Mouse (Mus musculus) stomach, embryonic 14.5 days (tissue): ENCODE measurements around the gene Ubl3. TPM values are rescaled to one million over a fixed set of nuclear protein-coding genes. Genes with fewer than 3 reads are reported as not detected.

Experiments used
- ATAC-seq: fragments of 200-750 bp; cut with Nextera tagmentation; 2 replicates; pipeline ENCODE4 v1.8.0; 2017; ENCODE audit warnings: low read depth, moderate TSS enrichment; ENCODE audit not compliant: insufficient number of reproducible peaks, insufficient read depth, low FRiP score
- H3K27ac ChIP-seq: fragments of 300-500 bp; sonication (generic); 2 replicates; pipeline ENCODE4 v1.5.1; 2014; ENCODE audit warnings: mild to moderate bottlenecking, low read length, moderate library complexity, mixed read lengths
- H3K27me3 ChIP-seq: fragments of 300-500 bp; sonication (generic); 2 replicates; pipeline ENCODE4 v1.6.1; 2014; ENCODE audit warnings: low read length, control low read depth, mixed read lengths; ENCODE audit not compliant: control insufficient read depth, insufficient read depth
- H3K36me3 ChIP-seq: fragments of 300-500 bp; sonication (generic); 2 replicates; pipeline ENCODE4 v1.6.1; 2014; ENCODE audit warnings: mild to moderate bottlenecking, control low read depth, low read length, moderate library complexity, mixed read lengths; ENCODE audit not compliant: control insufficient read depth, insufficient read depth
- H3K4me1 ChIP-seq: fragments of 300-500 bp; sonication (generic); 2 replicates; pipeline ENCODE4 v1.6.1; 2014; ENCODE audit warnings: low read length, control low read depth, mixed read lengths; ENCODE audit not compliant: control insufficient read depth, insufficient read depth
- H3K4me2 ChIP-seq: fragments of 300-500 bp; sonication (generic); replicated peaks from 2 replicates; pipeline ENCODE4 v1.6.1; 2014; ENCODE audit warnings: low read depth, low read length, control low read depth
- H3K4me3 ChIP-seq: fragments of 300-500 bp; sonication (generic); 2 replicates; pipeline ENCODE4 v1.5.1; 2014; ENCODE audit warnings: low read depth, low read length, control low read depth
- H3K9ac ChIP-seq: fragments of 300-500 bp; sonication (generic); replicated peaks from 2 replicates; pipeline ENCODE4 v1.6.1; 2014; ENCODE audit warnings: low read depth, mild to moderate bottlenecking, control low read depth, low read length, moderate library complexity, mixed read lengths
- H3K9me3 ChIP-seq: fragments of 300-500 bp; sonication (generic); 2 replicates; pipeline ENCODE4 v1.6.1; 2016; ENCODE audit warnings: low read depth, low read length, control low read depth; ENCODE audit not compliant: control insufficient read depth
- WGBS: fragments of 180-500 bp; shearing (Covaris S2); extraction: QIAGEN DNeasy Blood & Tissue Kit; methylation state at CpG from one replicate; pipeline ENCODE4 v1.1.7; 2014; 5-methylcytosine and 5-hydroxymethylcytosine counted together
- polyA plus RNA-seq: library from polyadenylated mRNA; unstranded; fragments of >200 nt; fragmentation: Nextera tagmentation; extraction: Ambion mirVana; gene quantifications from 2 replicates; pipeline ENCODE4 v1.2.1, GENCODE M21; 2014

Gene Ubl3
- polyA plus RNA-seq, 1 experiment from 2014 or later, result 69.5 TPM

DNA sequence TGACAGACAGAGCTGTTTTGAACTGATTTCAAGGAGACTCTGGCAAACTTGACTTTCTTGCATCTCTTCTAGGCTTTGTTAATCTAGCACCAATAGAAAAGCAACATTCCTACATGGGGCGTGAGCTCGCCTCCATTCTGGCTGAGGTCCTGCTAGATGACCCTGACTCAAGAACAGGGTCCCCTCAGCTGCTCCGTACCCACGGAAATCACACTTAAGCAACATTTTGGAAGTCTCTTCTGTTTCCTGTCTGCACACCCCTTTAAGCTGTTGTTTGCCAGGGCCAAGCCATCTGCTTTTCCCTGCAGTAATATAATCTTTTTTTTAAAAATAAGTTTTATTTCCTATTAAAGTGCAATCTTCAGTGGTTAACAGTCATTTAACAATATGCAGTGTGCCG, 20.1 kb upstream of the Ubl3 start:
- Histone ChIP-seq H3K4me2 (no peak overlapping the region), H3K9me3 (no peaks in the 10 kb centered on the region), H3K9ac (no peak overlapping the region), H3K4me3 (no peak overlapping the region), H3K36me3 (no peaks in the 10 kb centered on the region), H3K27ac (no peak overlapping the region), H3K27me3 (no peaks in the 10 kb centered on the region), H3K4me1 (peaks cover 7% of the 10 kb centered on the region; the same call in 1 of the 2 replicates)
- WGBS, result 66% methylated on average over 5 of the region's 5 CpGs
- no peak for ATAC-seq

DNA sequence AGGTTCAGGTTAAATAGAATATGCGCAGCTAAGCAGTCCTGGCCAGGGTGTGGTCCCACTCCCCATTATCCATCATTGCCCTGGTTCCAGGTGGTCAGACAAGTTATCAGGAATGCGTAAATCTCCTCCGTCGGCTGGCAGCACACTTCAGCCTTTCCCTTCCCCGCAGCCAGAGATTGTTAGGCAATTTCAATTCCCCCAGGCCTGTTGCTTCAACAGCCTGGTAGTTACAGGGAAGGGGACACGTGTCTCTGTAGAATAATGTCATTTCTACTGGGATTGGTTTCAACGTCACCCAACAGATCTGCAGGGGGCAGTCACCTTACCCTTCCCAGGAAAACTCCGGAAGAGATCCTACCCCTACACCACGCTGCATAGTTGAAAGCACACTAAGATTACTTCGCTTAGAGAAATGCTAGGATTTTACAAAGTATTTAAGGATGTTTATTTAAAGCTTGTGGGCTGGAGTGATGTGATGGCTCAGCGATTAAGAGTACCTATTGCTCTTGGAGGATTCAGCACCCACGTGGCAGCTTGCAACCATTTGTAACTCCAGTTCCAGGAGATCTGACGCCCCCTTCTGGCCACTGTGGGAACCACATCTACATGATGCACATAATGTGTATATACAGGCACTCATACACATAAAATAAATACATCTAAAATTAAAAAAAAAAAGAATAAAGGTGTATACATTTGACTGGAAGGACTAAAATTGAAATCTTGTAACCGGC, 18.1 kb upstream of the Ubl3 start:
- no peak overlapping the region for H3K4me2 ChIP-seq
- peaks cover 7% of the 10 kb centered on the region; the same call in 1 of the 2 replicates for H3K4me1 ChIP-seq
- 56% methylated on average over 14 of the region's 14 CpGs for WGBS
- H3K27me3 ChIP-seq, result no peaks in the 10 kb centered on the region
- H3K9ac ChIP-seq, result no peak overlapping the region
- no peak overlapping the region for H3K4me3 ChIP-seq
- no peaks in the 10 kb centered on the region for H3K9me3 ChIP-seq
- H3K36me3 ChIP-seq, result no peaks in the 10 kb centered on the region
- H3K27ac ChIP-seq, result no peak overlapping the region
- no peak for ATAC-seq

DNA sequence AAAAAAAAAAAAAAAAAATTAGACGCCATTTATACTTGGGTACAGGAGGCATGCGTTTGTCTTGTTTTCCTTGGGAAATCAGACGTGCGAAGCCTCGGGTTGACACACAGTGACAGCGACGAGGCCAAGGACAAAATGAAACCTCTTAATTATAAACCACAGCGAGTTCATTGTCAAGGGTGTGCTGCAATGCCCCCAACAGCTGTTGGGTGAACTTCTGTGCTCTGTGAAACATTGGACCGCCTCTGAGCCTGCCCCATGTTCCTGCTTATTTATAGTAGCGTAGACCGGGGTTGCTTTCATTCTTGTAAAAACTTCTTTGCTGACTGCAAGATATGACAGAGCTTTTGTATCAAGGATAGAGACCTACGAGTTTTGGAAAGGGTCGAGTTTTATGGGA, 16.9 kb upstream of the Ubl3 start:
- no peaks in the 10 kb centered on the region for H3K9me3 ChIP-seq
- no peak overlapping the region for H3K4me2 ChIP-seq
- no peak overlapping the region for H3K27ac ChIP-seq
- no peak overlapping the region for H3K4me3 ChIP-seq
- H3K4me1 ChIP-seq, result peaks cover 2% of the 10 kb centered on the region; the same call in 1 of the 2 replicates
- 76% methylated on average over 13 of the region's 13 CpGs for WGBS
- H3K9ac ChIP-seq, result no peak overlapping the region
- ATAC-seq, result no peak
- no peaks in the 10 kb centered on the region for H3K27me3 ChIP-seq
- no peaks in the 10 kb centered on the region for H3K36me3 ChIP-seq

DNA sequence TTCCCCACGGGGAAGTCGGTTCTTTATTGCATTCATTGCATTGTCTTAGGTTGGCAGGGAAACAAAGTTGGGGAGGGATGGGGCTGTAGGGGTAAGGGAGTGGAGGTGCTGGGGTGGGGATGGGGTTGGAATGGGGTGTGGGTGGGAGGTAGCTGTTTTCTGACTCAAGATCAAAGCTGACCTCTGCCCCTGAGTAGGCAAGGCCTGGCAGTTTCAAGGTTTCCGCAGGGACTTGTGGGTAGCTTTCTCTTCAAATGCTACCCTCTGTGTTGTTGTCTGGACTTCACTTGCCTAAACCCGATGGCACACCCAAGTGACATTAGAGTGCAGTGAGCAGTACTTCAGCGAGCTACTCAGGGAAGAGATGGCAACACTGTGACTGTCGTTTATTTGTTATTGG, 13.0 kb upstream of the Ubl3 start:
- WGBS, result 48% methylated on average over 6 of the region's 6 CpGs
- H3K36me3 ChIP-seq, result no peaks in the 10 kb centered on the region
- no peak overlapping the region for H3K9ac ChIP-seq
- no peaks in the 10 kb centered on the region for H3K4me1 ChIP-seq
- H3K27me3 ChIP-seq, result no peaks in the 10 kb centered on the region
- no peaks in the 10 kb centered on the region for H3K9me3 ChIP-seq
- no peak overlapping the region for H3K4me3 ChIP-seq
- no peak overlapping the region for H3K27ac ChIP-seq
- H3K4me2 ChIP-seq, result no peak overlapping the region
- no peak for ATAC-seq

DNA sequence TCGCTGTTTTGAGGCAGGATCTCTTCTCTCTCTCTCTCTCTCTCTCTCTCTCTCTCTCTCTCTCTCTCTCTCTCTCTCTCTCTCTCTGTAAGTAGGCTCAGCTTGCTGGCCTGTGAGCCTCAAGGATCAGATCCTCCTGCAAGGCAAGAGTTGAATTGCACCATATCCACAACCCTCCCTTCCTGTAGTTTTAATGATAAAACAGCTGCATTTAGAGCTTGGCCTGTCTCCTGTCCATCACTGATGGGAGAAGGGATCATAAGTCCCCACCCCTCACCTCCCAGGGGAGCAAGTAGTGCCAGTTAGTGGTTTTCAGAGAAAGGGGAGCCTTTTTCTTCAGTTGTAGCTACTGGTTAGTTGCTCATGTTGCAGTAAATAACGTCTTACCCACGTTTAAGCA, 11.5 kb upstream of the Ubl3 start:
- no peak overlapping the region for H3K9ac ChIP-seq
- no peak overlapping the region for H3K4me2 ChIP-seq
- H3K9me3 ChIP-seq, result no peaks in the 10 kb centered on the region
- ATAC-seq, result no peak
- H3K4me1 ChIP-seq, result no peaks in the 10 kb centered on the region
- 84% methylated on average over 3 of the region's 3 CpGs for WGBS
- H3K27ac ChIP-seq, result no peak overlapping the region
- H3K36me3 ChIP-seq, result no peaks in the 10 kb centered on the region
- no peak overlapping the region for H3K4me3 ChIP-seq
- no peaks in the 10 kb centered on the region for H3K27me3 ChIP-seq

DNA sequence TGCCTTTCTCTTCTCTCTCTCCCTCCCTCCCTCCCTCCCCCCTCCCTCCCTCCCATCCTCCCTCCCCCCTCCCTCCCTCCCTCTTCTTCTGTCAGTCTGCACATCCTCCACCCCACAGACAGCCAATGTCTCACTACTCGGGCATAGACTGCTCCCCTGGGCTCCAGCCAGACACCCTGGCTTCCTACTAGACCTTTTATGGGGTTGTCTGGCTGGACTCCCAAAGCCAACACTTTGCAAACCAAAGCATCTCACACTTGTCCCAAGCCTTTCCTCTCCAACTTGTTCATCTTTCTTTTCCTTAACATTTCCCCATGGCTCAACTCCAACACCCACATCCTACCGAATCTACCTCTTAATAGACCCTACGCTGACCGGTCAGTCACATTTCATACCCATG, 10.7 kb upstream of the Ubl3 start:
- Histone ChIP-seq H3K36me3 (no peaks in the 10 kb centered on the region), H3K27me3 (no peaks in the 10 kb centered on the region), H3K4me2 (no peak overlapping the region), H3K9ac (no peak overlapping the region), H3K27ac (no peak overlapping the region), H3K4me1 (no peaks in the 10 kb centered on the region), H3K4me3 (no peak overlapping the region), H3K9me3 (no peaks in the 10 kb centered on the region)
- 86% methylated on average over 4 of the region's 4 CpGs for WGBS
- ATAC-seq, result no peak

DNA sequence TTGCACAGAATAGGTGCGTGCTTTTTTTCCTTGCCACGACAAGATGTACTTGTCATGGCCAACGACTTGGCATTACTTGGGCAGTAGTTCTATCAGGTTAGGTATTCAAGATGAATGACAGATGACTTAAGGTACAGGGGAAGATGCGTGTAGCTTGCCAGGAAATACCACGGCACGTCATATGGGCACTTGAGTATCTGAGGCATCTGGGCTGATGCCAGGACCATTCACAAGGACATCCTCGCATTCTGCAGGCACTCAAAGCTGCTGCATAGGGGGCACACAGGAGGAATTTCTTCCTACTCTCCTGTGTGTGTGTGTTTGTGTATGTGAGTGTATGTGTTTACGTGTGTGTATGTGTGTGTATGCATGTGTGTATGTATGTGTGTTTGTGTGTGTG, 9.6 kb upstream of the Ubl3 start:
- H3K27me3 ChIP-seq, result no peaks in the 10 kb centered on the region
- ATAC-seq, result no peak
- no peak overlapping the region for H3K27ac ChIP-seq
- H3K9me3 ChIP-seq, result no peaks in the 10 kb centered on the region
- H3K9ac ChIP-seq, result no peak overlapping the region
- H3K4me3 ChIP-seq, result no peak overlapping the region
- 87% methylated on average over 8 of the region's 8 CpGs for WGBS
- no peaks in the 10 kb centered on the region for H3K4me1 ChIP-seq
- no peaks in the 10 kb centered on the region for H3K36me3 ChIP-seq
- no peak overlapping the region for H3K4me2 ChIP-seq

DNA sequence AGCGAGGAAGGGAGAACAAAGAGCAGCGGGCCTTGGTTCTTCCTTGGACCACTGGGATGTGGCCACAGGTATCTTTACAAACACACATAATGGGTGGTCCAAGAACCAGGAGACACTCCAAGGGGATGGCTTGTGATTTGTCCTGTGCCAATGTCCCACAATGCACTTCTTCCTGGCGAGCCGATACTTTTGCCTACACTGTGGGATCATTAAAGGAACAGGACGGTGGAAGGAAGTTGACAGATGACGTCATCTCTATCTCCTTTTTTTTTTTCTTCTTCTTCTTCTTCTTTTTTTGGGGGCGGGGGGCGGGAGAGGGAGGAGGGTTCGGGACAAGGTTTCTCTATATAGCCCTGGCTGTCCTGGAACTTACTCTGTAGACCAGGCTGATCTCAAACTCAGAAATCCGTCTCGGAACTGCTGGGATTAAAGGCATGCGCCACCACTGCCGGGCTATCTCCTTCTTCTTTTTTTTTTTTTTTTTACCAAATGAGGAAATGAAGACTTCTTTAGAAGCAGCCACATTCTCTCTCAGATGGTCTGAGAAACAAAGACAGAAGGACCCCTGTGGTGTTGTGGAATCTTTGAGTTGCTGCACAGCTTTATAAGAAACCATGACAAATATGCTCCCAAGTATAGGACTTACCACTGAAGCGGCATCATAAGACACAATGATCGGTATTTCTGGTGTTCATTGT, 6.8 kb upstream of the Ubl3 start:
- Histone ChIP-seq H3K27ac (no peak overlapping the region), H3K9me3 (no peaks in the 10 kb centered on the region), H3K9ac (no peak overlapping the region), H3K27me3 (no peaks in the 10 kb centered on the region), H3K4me3 (no peak overlapping the region), H3K4me2 (no peak overlapping the region), H3K4me1 (peaks cover 1% of the 10 kb centered on the region; the same call in 1 of the 2 replicates), H3K36me3 (no peaks in the 10 kb centered on the region)
- WGBS, result 84% methylated on average over 15 of the region's 15 CpGs
- ATAC-seq, result no peak
